Mouse (Mus musculus): ENCODE measurements around the gene Sept9. TPM values are rescaled to one million over a fixed set of nuclear protein-coding genes. Genes with fewer than 3 reads are reported as not detected.

Sept9 gene
- total RNA-seq, 2 experiments from 2014 or later, result 107 to 123 TPM

DNA sequence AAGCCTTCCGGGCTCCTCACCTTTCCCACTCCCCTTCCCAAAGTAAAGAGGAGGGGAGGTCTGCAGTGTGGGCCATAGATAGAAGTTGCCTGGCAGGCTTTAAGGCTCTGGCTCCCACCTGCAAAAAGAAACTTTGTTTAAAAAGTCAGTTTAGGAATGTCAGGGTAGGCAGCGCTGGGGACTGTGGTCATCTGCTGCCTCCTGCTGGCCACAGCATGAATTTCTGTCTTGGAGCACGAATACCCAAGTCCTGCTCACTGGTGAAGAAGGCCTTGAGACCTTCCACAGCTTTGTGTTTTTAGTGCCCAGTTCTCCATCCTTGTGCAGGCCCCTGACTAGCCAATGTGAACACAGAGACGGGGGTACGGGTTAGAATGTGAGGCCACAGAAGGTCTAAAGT is 160.4 kb downstream of the Sept9 start:
- DNase-seq (ENCODE audit: low spot score in 2 of 2), result peak; percentile 75

DNA sequence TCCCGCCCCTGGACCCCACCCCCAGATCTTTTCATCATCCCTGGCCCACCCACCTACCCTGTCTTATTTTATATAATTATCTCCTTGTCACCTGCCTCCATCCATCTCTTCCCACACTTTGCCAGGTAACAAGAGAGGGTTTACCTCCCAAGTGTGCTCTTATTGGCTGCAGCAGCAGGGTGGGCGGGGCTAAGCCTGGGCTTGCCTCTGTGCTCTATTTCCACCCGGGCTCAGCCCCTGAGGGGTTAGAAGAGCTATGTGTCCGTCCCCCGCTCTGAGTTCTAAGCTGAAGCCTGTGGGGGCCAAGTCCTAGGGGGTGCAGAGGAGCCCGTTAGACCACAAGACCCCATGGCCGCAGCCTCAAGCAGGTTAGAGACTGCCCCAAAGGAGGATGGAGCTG is 161.1 kb downstream of the Sept9 start:
- DNase-seq (ENCODE audit: low spot score in 2 of 2), result no peak

DNA sequence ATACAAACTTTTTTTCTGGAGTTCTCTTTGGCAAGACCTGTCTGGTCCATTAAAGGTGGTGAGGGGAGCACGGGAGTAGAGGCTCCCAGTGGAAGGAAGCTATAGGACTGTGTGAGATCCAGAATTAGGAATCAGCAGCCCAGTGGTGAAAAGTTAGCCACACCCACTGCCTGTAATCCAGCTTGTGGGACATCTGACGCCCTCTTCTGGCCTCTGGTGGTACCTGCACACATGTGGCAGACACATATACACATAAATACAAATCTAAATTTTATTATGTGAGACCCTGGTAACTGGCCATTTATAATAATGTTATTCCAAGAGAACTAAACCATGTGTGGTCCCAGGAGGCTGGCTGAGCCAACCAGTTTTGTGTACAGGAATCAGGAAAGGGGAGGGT is 162.8 kb downstream of the Sept9 start:
- DNase-seq (ENCODE audit: low spot score in 2 of 2), result no peak

DNA sequence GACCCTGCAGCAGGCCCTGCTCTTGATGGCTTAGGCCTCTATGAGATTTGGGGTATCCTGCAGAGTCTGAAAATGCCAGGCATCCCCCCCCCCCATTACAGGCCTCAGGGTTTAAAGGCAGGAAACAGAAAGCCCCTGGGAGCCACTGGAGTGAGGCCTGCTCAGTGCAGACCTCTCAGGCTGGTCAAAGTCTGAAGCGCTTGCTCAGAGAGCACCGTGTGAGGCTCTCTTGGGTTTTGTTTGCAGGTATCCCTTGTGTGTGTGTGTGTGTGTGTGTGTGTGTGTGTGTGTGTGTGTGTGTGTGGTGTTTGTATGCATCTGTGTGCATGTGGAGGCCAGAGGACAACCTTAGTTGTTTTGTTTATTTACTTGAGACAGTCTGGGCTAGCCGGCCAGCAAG is 164.5 kb downstream of the Sept9 start:
- DNase-seq (ENCODE audit: low spot score in 2 of 2), result no peak

DNA sequence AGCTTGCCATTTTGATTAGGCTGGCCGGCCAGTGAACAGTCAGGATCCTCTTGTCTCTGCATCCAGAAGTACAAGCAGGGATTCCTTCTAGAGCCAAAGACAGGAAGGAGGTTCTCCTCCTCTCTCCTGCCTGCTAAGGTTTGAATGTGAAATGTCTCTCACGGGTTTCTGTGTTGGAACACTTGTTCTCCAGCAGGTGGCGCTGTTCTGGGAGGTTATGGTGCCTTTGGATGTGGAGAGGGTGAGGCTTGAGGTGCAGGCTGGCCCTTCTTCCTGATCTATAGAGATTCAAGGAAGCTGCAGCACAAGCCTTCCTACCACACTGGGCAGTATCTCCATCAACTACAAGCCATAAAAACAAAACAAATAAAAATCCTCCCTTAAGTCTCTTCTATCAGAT is 167.0 kb downstream of the Sept9 start:
- DNase-seq (ENCODE audit: low spot score in 2 of 2), result no peak

DNA sequence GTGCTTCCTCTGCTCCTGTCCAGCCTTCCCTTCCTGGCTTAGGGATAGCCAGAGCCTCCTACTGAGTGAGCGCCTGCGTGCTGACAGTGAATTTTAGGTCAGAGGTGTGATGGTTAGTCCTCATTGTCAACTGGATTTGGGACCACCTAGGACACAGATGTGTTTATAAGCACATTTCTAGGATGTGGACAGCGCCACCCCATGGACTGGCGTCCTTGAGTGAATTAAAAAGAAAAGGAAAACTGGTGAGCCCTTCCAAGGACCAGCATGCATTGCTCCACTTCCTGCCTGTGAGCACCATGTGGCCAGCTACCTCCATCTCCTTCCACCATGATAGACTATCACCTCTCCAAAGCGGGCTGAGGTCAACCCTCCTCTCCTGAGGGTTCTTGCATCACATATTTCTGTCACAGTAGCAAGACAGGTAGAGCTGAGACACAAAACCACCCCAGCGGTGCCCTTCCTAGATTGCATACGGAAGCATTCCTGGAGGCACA is 167.4 kb downstream of the Sept9 start:
- no peak for DNase-seq (ENCODE audit: low spot score in 2 of 2)

DNA sequence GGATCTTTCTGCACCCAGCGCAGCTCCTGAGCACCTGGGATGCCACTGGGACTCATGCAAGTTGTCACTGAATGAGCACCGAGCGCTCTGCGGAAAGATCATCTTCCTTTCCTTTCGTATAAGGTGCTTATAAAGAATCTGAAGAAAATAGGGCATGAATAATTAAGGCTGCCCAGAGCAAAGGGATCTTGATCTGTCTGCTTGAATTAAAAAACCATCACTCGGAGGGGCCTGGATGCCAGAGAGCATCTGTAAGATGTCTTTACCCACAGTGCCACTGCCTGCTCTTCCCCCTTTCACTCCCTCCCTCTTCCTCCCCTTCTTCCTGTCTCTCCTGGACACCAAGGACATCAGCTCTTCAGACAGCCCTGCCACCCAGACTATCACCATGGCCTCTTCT is 168.5 kb downstream of the Sept9 start:
- DNase-seq (ENCODE audit: low spot score in 2 of 2), result no peak

DNA sequence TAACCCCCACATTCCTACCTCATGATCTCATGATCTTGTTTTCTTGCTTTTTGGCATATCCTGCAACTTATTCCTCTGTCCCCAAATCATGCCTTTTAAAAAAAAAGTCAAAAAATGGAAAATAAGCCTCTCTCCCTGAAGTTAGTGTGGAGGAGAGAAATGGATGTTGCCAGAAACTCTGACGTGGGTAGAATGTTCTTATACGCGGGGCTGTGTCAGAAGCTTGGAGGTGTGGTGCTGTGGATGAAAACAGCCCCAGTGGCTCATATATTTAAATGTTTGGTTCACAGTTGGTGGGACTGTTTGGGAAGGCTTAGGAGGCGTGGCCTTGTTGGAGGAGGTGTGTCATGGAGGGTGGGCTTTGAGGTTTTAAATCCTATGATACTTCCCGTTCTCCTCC is 169.9 kb downstream of the Sept9 start:
- no peak for DNase-seq (ENCODE audit: low spot score in 2 of 2)

DNA sequence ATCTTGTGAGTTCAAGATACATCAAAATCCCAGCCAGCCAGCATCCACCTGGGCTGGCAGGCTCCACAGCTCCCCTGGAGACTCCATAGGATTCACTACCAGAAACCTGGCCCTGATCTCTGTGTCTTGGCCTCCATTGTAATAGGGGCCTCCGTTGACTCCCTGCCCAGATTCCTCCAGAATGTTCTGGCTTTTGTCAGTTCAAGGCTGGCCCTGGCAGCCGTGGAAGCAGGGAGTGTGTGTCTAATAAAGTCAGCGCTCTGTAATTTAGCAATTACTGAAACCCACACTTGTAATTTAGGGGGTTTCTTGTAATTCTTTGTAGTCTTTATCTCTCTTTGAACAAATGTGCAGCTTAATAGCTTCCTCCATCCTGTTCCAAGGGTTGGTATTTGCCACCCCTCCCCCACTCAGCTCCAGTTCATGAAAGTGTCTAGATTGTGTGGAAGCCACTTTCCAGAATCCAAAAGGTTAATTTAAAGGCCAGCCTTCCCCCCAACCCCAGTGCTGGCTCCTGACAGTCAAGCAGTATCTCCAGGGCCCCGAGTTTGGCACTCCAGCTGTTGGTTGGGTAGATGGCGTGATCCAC is 170.9 kb downstream of the Sept9 start:
- no peak for DNase-seq (ENCODE audit: low spot score in 2 of 2)

DNA sequence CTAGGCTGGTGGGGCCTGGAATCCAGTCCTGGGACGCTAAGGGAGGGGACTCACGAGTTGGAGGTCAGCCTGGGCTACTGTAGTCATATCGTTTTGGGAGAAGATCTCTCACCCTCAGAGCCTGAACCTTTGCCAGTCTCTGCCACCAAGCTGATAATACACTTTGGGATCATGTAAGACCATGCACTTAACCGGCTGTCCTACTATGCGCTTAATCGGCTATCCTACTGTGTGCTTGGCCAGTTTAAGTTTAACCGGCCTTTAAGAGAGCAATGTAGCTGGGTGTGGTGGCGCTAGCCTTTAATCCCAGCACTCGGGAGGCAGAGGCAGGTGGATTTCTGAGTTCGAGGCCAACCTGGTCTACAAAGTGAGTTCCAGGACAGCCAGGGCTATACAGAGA is 173.1 kb downstream of the Sept9 start:
- DNase-seq (ENCODE audit: low spot score in 2 of 2), result no peak

DNA sequence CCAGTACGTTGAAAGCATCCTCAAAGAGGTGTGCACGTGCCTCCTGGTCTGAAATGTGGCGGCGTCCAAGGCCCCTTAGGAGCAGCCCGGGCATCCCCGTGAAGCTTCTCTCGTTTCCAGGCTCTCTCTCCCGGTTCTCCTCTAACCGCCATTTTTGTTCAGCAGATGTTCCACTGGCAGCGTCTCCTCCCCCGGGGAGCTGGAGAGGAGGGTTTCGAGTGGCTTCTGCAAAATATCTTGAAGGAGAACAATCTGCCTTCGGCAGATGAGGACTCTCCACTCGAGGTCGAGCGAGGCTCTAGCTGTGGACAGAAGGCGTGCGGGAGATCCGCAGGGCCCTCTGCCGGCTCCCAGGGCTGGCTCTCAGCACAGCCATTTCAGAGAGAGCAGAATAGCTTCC is 173.7 kb downstream of the Sept9 start:
- no peak for DNase-seq (ENCODE audit: low spot score in 2 of 2)

DNA sequence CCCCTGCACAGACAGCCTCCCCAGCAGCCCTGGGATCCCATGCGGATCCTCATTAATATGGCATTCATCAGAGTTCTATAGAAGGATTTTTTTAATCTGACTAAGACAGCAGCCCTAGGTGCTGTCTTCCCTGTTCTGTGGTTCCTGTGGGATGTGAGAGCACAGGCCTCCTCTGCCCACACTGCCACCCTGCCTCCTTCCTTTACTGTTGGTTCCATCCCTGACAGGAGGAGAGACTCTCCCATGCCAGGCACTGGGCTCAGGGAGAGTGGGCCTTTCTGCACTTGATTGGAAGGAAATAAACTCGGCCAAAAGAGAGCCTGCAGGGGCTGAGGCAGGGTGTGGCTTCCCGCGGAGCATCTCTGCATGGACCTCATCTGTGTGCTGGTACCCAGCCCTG is 174.4 kb downstream of the Sept9 start:
- DNase-seq (ENCODE audit: low spot score in 2 of 2), result no peak

DNA sequence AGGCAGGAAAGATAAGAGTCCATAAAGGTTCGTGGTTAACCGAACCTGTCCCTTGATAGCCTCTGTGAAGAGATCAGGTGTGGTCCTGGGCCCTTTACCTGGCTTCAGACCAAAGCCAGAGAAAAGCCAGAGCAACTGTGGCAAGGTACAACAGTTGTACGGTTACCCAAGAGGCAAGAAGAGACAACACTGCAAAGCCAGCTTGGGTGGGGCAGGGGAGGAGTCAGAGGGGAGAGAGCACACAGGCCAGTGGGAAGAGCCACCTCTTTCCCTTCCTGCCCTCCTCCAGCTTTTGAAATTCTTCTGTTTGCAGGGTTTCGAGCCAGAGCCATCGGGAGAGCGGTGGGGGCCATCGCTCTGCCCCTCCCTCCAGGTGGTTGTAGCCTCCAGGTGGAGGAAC is 174.8 kb downstream of the Sept9 start:
- no peak for DNase-seq (ENCODE audit: low spot score in 2 of 2)

DNA sequence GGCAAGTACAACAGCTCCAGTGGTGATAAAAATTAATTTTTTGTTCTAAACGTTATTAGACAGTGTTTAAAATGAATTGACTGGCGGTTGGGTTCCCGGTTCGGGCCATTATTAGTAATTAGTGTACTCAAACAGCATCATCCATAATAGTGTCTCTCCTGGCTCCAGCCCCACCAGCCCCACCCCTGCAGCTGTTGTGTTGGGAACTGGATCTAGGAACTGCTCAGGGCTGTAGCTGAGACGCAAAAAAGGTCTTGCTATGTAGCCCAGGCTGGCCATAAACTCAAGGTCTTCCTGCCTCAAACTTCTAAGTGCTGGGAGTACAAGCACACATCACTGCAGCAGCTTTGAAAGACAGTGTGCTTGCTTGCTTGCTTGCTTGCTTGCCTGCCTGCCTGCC is 180.3 kb downstream of the Sept9 start:
- no peak for DNase-seq (ENCODE audit: low spot score in 2 of 2)

DNA sequence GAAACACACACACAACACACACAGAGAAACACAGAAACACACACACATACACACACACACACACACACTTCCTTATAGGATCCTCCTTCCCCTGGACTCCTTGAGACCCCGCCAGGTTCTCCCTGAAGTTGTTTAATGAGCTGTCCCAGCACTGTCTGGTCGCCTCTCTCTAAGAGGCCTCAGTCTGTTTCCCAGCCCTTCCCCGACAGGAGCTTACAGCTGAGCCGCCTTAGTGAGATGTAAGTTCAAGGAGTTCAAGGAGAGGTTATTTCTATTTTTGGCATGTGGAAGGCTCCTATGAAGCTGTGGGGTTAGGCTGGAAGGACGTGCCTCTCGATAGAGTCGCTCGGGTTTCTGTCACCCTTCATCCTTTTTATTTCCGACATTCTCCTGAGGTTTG is 184.8 kb downstream of the Sept9 start:
- no peak for DNase-seq (ENCODE audit: low spot score in 2 of 2)

DNA sequence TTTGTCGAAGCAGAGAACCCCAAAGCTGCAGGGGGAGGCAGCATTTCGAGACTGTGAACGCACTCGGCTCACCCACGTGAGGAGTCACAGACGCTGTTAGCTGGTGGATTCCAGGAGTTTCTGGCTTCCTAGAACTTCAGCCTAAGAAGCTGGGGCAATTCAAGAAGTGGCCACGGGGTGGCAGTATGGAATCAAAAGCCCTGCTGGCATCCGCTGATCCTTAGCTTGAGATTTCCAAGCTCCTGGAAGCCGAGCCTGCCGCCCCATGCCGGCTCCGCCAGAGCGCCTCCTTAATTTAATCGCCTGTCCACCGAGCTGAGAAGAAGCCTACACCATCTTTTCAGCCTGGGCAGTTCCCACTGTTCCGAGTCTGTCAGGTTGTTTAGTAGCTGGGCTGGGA is 185.4 kb downstream of the Sept9 start:
- DNase-seq (ENCODE audit: low spot score in 2 of 2), result peak; percentile 93

DNA sequence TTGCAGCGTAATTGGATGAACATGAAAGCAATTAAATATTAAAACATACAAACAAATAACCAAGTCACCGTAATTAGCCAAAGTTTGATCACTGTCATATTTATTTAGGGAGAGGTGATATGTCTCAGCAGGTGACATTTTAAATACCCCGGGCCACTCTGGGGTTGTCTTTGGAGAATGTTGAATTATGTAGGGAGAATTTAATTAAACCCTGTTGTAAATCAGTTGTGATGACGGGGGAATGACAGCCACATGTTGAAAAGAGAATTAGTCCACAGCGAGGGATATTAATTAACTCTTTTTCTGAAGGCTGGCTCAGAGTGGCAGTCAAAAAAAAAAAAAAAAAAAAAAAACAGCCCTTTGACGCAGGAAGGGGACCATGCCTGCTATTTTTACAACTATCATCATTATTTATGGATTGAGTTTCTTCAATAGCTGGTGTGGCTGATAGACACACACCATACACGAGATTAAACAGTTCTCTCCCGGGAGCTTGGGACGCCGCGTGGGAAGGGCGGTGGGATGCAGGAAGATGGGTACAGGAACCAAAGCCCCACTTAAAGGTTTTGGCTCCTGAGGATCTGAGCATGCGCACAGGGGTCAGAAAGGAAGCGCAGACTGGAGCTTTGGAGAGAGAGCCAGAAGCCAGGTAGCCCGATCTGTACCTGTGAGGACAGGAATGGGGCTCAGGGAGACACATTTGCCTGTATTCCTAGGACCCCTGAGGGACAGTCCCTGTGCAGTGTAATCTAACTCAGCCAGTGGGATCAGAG is 186.1 kb downstream of the Sept9 start:
- DNase-seq (ENCODE audit: low spot score in 2 of 2), result no peak

DNA sequence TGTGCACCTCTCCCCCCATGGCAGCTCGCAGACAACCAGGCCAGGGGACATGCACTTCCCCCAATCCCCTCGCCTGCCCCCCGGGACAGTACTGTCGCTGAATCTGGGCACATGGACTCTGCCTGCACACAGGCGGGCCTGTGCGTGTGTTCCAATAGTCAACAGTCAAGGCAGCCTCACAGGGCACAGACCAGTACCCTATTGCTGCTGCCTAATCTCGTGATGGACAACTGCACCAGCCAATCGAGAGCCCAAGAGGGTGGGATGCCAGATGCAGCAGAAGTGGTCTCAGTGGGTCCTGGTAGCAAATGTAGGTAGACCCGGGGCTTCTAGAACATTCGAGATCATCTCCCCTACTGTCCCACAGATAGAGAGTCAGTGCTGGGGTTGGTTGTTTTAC is 187.8 kb downstream of the Sept9 start:
- no peak for DNase-seq (ENCODE audit: low spot score in 2 of 2)

DNA sequence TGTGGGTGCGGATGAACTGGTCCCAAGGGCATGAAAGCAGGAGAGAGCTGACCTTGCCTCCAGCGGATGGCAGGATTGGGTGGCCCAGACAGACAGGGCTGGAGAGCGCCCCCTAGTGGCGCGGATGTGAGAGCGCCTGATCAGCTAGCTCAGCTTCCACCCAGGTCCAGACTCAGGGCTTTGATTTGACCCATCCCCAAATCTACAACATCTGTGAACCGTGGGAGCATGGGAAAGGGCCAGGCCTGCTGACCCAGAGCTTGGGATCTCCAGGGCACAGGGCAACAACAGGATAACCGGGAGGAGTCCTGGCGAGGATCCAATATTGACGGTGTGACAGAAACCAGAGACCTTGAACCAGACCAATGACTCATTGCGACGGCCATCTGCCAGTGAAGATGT is 190.5 kb downstream of the Sept9 start:
- DNase-seq (ENCODE audit: low spot score in 2 of 2), result peak; percentile 69 to 82

DNA sequence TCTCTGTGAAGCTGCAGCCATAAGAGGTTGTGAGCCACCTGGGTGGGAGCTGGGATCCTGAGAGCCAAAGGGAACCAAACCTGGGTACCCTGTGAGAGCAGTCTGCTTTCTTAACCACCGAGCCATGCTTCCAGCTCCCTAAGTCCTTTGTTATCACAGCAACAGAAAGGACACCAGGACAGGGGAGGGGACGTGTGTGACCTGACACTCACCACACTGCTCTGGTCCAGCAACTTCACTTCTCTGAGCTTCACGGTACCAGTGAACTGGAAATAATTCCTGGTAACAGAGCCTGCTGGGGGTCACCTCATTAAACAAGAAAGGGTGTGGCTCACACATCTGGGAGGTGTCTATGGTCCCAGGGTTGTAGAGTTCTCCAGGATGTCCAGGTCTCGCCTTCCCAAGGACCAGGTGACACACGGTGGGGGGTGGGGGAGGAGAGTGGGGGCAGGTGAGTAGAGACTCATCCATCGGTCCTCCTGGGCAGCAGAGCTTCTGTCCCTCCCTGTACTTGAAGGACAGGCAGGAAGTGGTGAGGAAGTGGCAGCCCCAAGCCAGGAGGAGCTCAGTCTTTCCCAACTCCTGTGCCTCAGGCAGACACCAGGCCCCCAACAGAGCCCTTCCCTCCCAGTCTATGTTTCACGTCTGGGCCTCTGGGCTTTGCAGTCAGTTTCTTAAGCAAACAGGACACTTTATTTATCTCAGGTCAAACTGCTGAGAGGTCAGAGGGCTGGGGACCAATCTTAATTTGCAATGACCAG is 191.5 kb downstream of the Sept9 start:
- no peak for DNase-seq (ENCODE audit: low spot score in 2 of 2)

DNA sequence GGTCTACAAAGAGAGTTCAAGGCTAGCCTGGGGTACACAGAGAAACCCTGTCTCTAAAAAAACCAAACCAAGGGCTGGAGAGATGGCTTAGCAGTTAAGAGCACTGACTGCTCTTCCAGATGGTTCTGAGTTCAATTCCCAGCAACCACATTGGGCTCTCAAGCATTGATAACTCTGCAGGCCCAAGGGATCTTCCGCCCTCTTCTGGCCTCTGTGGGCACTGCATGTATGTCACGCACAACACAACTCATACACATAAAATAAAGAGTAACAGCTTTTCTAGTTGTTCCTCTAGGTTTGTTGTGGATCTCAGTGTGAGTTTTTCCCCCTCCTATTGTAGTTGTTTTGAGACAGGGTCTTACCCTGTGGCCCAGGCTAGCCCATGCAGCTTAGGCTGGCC is 192.8 kb downstream of the Sept9 start:
- DNase-seq (ENCODE audit: low spot score in 2 of 2), result no peak

DNA sequence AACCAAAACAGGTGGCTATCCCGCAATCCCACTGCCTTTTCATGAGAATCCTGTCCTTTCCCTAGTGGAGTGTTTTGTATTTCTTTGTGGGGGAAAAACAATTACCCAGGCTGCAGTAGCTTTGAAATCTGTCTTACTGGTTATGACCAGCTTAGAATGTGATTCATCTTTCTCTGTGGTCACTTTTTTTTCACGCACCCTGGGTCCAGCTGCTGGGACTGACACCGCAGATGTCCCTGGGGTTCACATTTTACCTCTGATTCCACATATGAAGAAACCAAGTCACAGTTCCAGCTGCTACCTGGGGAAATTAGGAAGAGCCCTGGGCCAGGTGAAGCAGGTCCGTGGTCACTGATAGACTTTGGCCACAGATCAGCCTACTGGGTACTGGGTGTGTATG is 194.3 kb downstream of the Sept9 start:
- no peak for DNase-seq (ENCODE audit: low spot score in 2 of 2)

Data from adrenal gland, adult 18-20 months (tissue).